Mouse (Mus musculus): ENCODE data around the gene Skint1.
"Not testable (repeated sequence)": the region's sequence is repeated elsewhere in the genome, so short reads cannot be mapped to it uniquely, and the experiment has no call there.

Gene Skint1

GRCm38 (mm10) chr4:112005969-112006368 lies at the start of gene Skint1:
Gene Skint1 (plus strand): TSS chr4:112006269.
- DNase-seq (ENCODE audit: low spot score in 2 of 2), result no peak

GRCm38 (mm10) chr4:111961309-111961708 lies 44.8 kb upstream of the Skint1 start:
- DNase-seq (ENCODE audit: low spot score in 2 of 2), result no peak

GRCm38 (mm10) chr4:111963241-111963640 lies 42.8 kb upstream of the Skint1 start:
- not testable (repeated sequence) for DNase-seq (ENCODE audit: low spot score in 2 of 2)

GRCm38 (mm10) chr4:111963669-111964068 lies 42.4 kb upstream of the Skint1 start:
- DNase-seq (ENCODE audit: low spot score in 2 of 2), result no peak

GRCm38 (mm10) chr4:111972623-111973022 lies 33.4 kb upstream of the Skint1 start, which contains the start of gene Skint7:
Gene Skint7 (plus strand): TSS chr4:111972923.
- no peak for DNase-seq (ENCODE audit: low spot score in 2 of 2)

GRCm38 (mm10) chr4:112071716-112072115 lies 65.6 kb downstream of the Skint1 start, which contains the start of gene Skint4:
Gene Skint4 (plus strand): TSS chr4:112072016.
- DNase-seq (ENCODE audit: low spot score in 2 of 2), result no peak

Measured in urinary bladder, adult 18-20 months (tissue).